Mouse (Mus musculus) thymus, postnatal 4 days (tissue): Measurements from ENCODE around the gene Gm29133.

Experiments used
- DNase-seq: peaks from one replicate; pipeline ENCODE4 v3.0.0; 2021

The Gm29133 gene

GRCm38 (mm10) chr3:75747897-75748296, at the start of gene Gm29133:
Gene Gm29133 (plus strand): TSS chr3:75748197.
- DNase-seq: no peak

- DNase-seq: no peak
These were observed 48.9 kb upstream of the Gm29133 start for GRCm38 (mm10) chr3:75699088-75699487.

- no peak for DNase-seq
These were observed 46.7 kb upstream of the Gm29133 start for GRCm38 (mm10) chr3:75701336-75701735.

GRCm38 (mm10) chr3:75706536-75706935, 41.5 kb upstream of the Gm29133 start:
- DNase-seq: no peak

- DNase-seq: peak; percentile 65
These were observed 34.2 kb upstream of the Gm29133 start for GRCm38 (mm10) chr3:75713678-75714295.

GRCm38 (mm10) chr3:75720663-75721062, 27.3 kb upstream of the Gm29133 start:
- no peak for DNase-seq

GRCm38 (mm10) chr3:75730982-75731600, 16.9 kb upstream of the Gm29133 start:
- DNase-seq: no peak

- no peak for DNase-seq
These were observed 4.1 kb upstream of the Gm29133 start for GRCm38 (mm10) chr3:75743664-75744437.

- DNase-seq: no peak
These were observed 2.7 kb upstream of the Gm29133 start for GRCm38 (mm10) chr3:75745343-75745742.

- DNase-seq: no peak
These were observed 15.4 kb downstream of the Gm29133 start for GRCm38 (mm10) chr3:75763351-75763750.

- DNase-seq: no peak
These were observed 26.3 kb downstream of the Gm29133 start for GRCm38 (mm10) chr3:75774253-75774652.

- DNase-seq: no peak
These were observed 60.0 kb downstream of the Gm29133 start for GRCm38 (mm10) chr3:75808001-75808400.

- no peak for DNase-seq
These were observed 75.9 kb downstream of the Gm29133 start for GRCm38 (mm10) chr3:75823934-75824333.

- DNase-seq: no peak
These were observed 76.5 kb downstream of the Gm29133 start for GRCm38 (mm10) chr3:75824458-75824857.

GRCm38 (mm10) chr3:75834827-75835226, 86.8 kb downstream of the Gm29133 start:
- DNase-seq: no peak

- no peak for DNase-seq
These were observed 87.4 kb downstream of the Gm29133 start for GRCm38 (mm10) chr3:75835286-75835967.
